Mouse (Mus musculus): ENCODE results near the gene Olfr550. TPM values are rescaled to one million over a fixed set of nuclear protein-coding genes. Genes with fewer than 3 reads are reported as not detected.
"Not testable (repeated sequence)": the region's sequence is repeated elsewhere in the genome, so short reads cannot be mapped to it uniquely, and the experiment has no call there.

The Olfr550 gene
- polyA plus RNA-seq, 1 experiment from 2014 or later: not detected

GRCm38 (mm10) chr7:102618118-102618517, 46.9 kb downstream of the Olfr550 start, which contains the start of gene Olfr553:
TSS of gene Olfr553 (minus strand) at chr7:102618218.
- H3K27me3 ChIP-seq (ENCODE audit: insufficient read depth, low read length): no peaks in the 10 kb centered on the region

DNA sequence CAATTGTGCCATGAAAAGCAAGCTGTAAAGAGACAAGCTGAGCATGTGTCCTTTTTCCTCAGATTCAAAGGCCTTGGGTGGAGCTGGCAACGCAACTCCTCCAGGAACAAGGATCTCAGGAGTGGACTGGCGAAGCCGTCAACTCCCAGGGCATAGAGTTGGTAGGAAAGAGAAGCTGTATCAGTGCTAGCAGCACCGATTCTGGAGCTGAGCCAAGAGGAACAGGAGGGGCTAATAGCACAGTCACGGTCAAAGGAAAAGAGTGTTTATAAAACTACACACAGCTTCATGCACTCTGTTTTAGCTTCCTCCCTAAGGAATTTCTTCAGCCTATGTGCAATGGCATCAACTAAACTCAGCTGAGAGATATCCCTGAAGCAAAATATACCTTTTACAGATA, 48.4 kb downstream of the Olfr550 start:
- H3K36me3 ChIP-seq (ENCODE audit: insufficient read depth, low read length): no peaks in the 10 kb centered on the region
- no peak overlapping the region for H3K9ac ChIP-seq (ENCODE audit: low read depth, low read length)
- no peak overlapping the region for H3K4me2 ChIP-seq (ENCODE audit: low read length)
- H3K4me3 ChIP-seq (replicated peaks; ENCODE audit: low read depth, low read length): no peak overlapping the region
- DNase-seq (ENCODE audit: low spot score) (no peak), ATAC-seq (replicated peaks; ENCODE audit: low FRiP score, low read depth) (no peak)
- 58% methylated on average over 5 of the region's 5 CpGs for WGBS
- H3K27me3 ChIP-seq (ENCODE audit: insufficient read depth, low read length): no peaks in the 10 kb centered on the region
- no peak overlapping the region for H3K27ac ChIP-seq
- H3K9me3 ChIP-seq (replicated peaks; ENCODE audit: low read length): no peaks in the 10 kb centered on the region
- no peak for TF ChIP-seq CTCF (IDR thresholded peaks at IDR 0.05; ENCODE audit: low read depth)
- no peaks in the 10 kb centered on the region for H3K4me1 ChIP-seq (replicated peaks; ENCODE audit: insufficient read depth, low read length)

More at GRCm38 (mm10) chr7:102618118-102618517, 46.9 kb downstream of the Olfr550 start, which contains the start of gene Olfr553:
- ATAC-seq (replicated peaks; ENCODE audit: low FRiP score, low read depth) (no peak), DNase-seq (ENCODE audit: low spot score) (no peak)
- Histone ChIP-seq H3K4me3 (replicated peaks; ENCODE audit: low read depth, low read length) (no peak within 1 kb of the TSS), H3K4me2 (ENCODE audit: low read length) (no peak within 1 kb of the TSS), H3K36me3 (ENCODE audit: insufficient read depth, low read length) (no peaks in the 10 kb centered on the region), H3K27ac (no peak within 1 kb of the TSS), H3K9ac (ENCODE audit: low read depth, low read length) (no peak within 1 kb of the TSS), H3K9me3 (replicated peaks; ENCODE audit: low read length) (no peaks in the 10 kb centered on the region), H3K4me1 (replicated peaks; ENCODE audit: insufficient read depth, low read length) (no peaks in the 10 kb centered on the region)
- no peak for TF ChIP-seq CTCF (IDR thresholded peaks at IDR 0.05; ENCODE audit: low read depth)

GRCm38 (mm10) chr7:102620368-102620767, 49.1 kb downstream of the Olfr550 start:
- H3K9ac ChIP-seq (ENCODE audit: low read depth, low read length); H3K27ac ChIP-seq; ATAC-seq (replicated peaks; ENCODE audit: low FRiP score, low read depth); H3K4me3 ChIP-seq (replicated peaks; ENCODE audit: low read depth, low read length); H3K4me2 ChIP-seq (ENCODE audit: low read length); H3K4me1 ChIP-seq (replicated peaks; ENCODE audit: insufficient read depth, low read length); DNase-seq (ENCODE audit: low spot score); H3K36me3 ChIP-seq (ENCODE audit: insufficient read depth, low read length); H3K27me3 ChIP-seq (ENCODE audit: insufficient read depth, low read length); H3K9me3 ChIP-seq (replicated peaks; ENCODE audit: low read length): not testable (repeated sequence)
- 89% methylated on average over 16 of the region's 19 CpGs for WGBS

Other genes with a start within 250 kb of the Olfr550 start
- gene Rrm1, start 129.7 kb upstream of the Olfr550 start, polyA plus RNA-seq (2015; fragmentation: Nextera tagmentation; extraction: Ambion mirVana): 52.0 and 70.6 TPM in 2 replicates
- not detected in 2 replicates for gene Olfr543, start 89.8 kb upstream of the Olfr550 start, polyA plus RNA-seq (2015; fragmentation: Nextera tagmentation; extraction: Ambion mirVana)
- gene Olfr544, start 83.1 kb upstream of the Olfr550 start, polyA plus RNA-seq (2015; fragmentation: Nextera tagmentation; extraction: Ambion mirVana): 0.05 and 0.06 TPM in 2 replicates
- gene Olfr545, start 71.9 kb upstream of the Olfr550 start, polyA plus RNA-seq (2015; fragmentation: Nextera tagmentation; extraction: Ambion mirVana): not detected in 2 replicates
- not detected in 2 replicates for gene Olfr547, start 36.7 kb upstream of the Olfr550 start, polyA plus RNA-seq (2015; fragmentation: Nextera tagmentation; extraction: Ambion mirVana)
- not detected in 2 replicates for gene Olfr548-ps1, start 30.5 kb upstream of the Olfr550 start, polyA plus RNA-seq (2015; fragmentation: Nextera tagmentation; extraction: Ambion mirVana)
- not detected in 2 replicates for gene Olfr549, start 21.6 kb upstream of the Olfr550 start, polyA plus RNA-seq (2015; fragmentation: Nextera tagmentation; extraction: Ambion mirVana)
- 1.1 TPM in 2 replicates for gene Trim21, start 6.0 kb upstream of the Olfr550 start, polyA plus RNA-seq (2015; fragmentation: Nextera tagmentation; extraction: Ambion mirVana)
- not detected in 2 replicates for gene Olfr551, start 20.4 kb downstream of the Olfr550 start, polyA plus RNA-seq (2015; fragmentation: Nextera tagmentation; extraction: Ambion mirVana)
- not detected in 2 replicates for gene Olfr552, start 26.3 kb downstream of the Olfr550 start, polyA plus RNA-seq (2015; fragmentation: Nextera tagmentation; extraction: Ambion mirVana)
- not detected in 2 replicates for gene Olfr553, start 46.8 kb downstream of the Olfr550 start, polyA plus RNA-seq (2015; fragmentation: Nextera tagmentation; extraction: Ambion mirVana)
- gene Olfr554, start 67.0 kb downstream of the Olfr550 start, polyA plus RNA-seq (2015; fragmentation: Nextera tagmentation; extraction: Ambion mirVana): not detected in 2 replicates
- gene Olfr555, start 87.4 kb downstream of the Olfr550 start, polyA plus RNA-seq (2015; fragmentation: Nextera tagmentation; extraction: Ambion mirVana): not detected in 2 replicates
- gene Olfr556, start 93.5 kb downstream of the Olfr550 start, polyA plus RNA-seq (2015; fragmentation: Nextera tagmentation; extraction: Ambion mirVana): not detected in 2 replicates
- 10.6 and 11.3 TPM in 2 replicates for gene Trim68, start 115.9 kb downstream of the Olfr550 start, polyA plus RNA-seq (2015; fragmentation: Nextera tagmentation; extraction: Ambion mirVana)
- not detected in 2 replicates for gene Olfr557, start 124.5 kb downstream of the Olfr550 start, polyA plus RNA-seq (2015; fragmentation: Nextera tagmentation; extraction: Ambion mirVana)
- gene Olfr558, start 130.8 kb downstream of the Olfr550 start, polyA plus RNA-seq (2015; fragmentation: Nextera tagmentation; extraction: Ambion mirVana): 1.3 and 1.4 TPM in 2 replicates
- not detected in 2 replicates for gene Olfr33, start 147.6 kb downstream of the Olfr550 start, polyA plus RNA-seq (2015; fragmentation: Nextera tagmentation; extraction: Ambion mirVana)
- gene Olfr559, start 156.0 kb downstream of the Olfr550 start, polyA plus RNA-seq (2015; fragmentation: Nextera tagmentation; extraction: Ambion mirVana): not detected in 2 replicates
- gene Olfr560, start 187.9 kb downstream of the Olfr550 start, polyA plus RNA-seq (2015; fragmentation: Nextera tagmentation; extraction: Ambion mirVana): not detected in 2 replicates
- 0.50 and 0.63 TPM in 2 replicates for gene Olfr78, start 188.0 kb downstream of the Olfr550 start, polyA plus RNA-seq (2015; fragmentation: Nextera tagmentation; extraction: Ambion mirVana)
- 0.09 TPM in 1 of 2 replicates, not detected in the other for gene Olfr561, start 199.8 kb downstream of the Olfr550 start, polyA plus RNA-seq (2015; fragmentation: Nextera tagmentation; extraction: Ambion mirVana)
- not detected in 2 replicates for gene Olfr564, start 232.0 kb downstream of the Olfr550 start, polyA plus RNA-seq (2015; fragmentation: Nextera tagmentation; extraction: Ambion mirVana)

All from kidney, postnatal 0 days (tissue).